Mouse (Mus musculus) lung, postnatal 14 days (tissue): Measurements from ENCODE around the gene Lifr.

Source experiments
- DNase-seq: peaks from one replicate; pipeline ENCODE4 v3.0.0; 2021

The Lifr gene

DNA sequence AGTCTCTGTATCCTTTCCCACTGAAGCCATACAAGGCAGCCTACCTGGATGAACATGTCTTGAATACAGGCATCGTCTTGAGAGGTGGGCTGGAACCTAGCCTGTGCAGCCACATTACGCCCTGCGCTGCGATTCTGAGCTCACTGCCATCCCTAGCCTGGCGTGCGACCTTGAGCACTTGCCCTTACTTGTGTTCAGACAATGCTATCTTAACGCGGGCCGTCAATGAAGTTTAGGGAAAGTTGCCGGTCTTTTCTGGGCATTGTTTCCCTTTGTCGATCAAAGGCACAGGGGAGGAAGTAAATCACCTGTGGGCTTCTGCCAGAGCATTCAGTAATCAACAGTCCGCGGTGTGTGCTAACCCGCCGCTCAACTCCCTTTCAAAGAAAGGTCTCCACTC is 8.6 kb upstream of the Lifr start:
- no peak for DNase-seq

DNA sequence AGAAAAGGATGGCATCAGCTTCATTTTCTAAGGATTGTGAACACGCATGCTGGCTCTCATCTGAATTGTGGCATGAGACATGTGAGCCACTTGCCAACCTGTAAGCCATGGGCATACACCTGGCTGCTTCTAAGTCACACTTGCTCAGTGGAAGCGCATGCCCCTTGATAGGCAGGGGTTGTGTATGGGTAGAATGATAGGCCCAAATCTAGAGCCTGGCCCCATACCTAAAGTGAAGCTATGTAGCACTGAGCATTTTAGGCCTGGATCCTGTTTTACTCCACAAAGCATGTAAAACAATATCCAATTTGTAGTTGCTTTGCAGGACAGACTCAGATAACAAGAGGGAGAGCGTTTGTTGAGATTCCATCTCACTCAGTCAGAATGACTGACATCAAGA is 7.5 kb upstream of the Lifr start:
- DNase-seq = no peak

DNA sequence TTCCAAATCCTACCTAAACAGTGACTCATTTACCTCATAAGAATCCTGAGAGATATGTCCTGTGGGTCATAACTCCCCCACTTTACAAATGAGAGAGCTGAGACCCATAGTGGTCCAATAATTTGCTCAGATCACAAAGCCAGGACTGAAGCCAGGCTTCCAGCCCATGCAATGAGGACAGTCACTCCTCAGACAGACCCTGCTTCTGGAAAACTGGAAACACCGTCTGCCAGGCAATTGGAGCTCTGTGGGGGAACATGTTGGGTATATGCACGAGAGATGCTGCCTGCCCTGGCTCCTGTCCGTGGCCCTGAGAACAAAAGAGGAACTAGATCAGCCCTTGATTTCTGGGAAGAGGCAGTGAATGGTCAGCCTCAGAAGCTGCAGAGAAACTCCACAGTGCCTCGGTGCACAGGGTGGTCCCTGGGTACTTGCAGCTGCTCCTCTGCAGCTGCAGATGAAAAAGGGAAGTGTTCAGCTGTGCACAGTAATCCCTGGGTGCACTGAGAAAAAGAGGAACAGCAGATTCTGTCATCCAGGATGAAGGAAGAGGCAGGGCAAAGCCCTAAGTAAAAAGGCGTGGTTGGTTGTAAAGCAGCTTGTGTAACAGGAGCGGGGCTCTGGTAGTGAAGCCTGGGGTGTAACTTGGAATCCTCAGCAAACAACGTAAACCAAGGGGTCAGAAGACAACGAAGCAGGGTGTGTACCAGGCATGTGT is 5.5 kb upstream of the Lifr start:
- DNase-seq = no peak

DNA sequence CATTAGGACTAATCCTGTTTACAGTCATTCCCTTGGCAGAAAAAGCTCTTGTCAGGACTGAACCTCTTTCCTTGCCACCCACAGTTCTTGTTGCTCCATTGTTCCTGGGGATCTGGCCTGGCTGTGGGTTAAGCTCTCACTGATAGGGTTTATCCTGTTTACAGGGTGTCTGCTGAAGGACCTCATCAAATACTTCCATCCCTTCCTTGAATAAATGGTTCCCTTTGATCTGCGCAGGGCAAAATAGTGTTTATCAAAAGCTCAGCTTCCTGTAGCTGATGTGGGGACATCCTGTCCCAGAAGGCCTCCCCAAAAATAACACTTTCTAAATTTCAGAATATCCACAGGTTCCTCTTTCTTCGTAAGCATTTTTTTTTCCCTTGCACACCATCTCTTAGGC is 1.7 kb upstream of the Lifr start:
- DNase-seq = peak; percentile 28

DNA sequence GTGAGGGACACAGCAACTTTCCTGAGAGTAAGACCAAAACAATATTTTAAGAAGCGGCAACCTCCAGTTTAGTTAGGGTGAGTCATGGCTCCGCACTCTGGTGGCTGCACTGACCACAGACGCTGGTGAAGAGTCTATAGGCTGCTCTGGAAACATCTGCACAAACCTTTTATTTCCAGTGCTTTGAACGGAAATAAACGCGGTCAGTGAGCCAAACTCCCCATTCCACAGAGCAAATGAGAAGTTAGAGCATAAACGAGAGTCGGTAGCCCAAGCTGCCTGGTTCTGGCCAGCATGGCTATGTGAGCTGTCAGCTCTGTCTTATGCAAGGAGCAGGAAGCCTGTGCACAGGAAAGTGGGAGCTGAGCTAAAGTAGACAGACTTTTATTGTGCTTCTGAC is 1.9 kb downstream of the Lifr start:
- no peak for DNase-seq

DNA sequence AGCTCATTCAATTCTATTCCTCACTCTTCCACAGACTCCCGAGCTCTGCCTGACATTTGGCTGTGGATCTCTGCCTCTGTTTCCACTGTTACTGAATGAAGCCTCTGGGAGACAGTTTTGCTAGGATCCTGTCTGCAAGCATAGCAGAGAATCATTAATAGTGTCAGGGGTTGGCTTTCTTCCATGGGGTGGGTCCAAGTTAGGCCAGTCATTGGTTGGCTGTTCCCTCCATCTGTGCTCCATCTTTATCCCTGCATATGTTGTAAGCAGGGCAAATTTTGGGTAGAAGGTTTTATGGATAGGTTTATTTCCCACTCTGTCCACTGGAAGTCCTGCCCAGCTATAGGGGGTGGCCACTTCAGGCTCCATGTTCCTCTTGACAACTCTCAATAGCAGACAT is 9.0 kb downstream of the Lifr start:
- DNase-seq = no peak

DNA sequence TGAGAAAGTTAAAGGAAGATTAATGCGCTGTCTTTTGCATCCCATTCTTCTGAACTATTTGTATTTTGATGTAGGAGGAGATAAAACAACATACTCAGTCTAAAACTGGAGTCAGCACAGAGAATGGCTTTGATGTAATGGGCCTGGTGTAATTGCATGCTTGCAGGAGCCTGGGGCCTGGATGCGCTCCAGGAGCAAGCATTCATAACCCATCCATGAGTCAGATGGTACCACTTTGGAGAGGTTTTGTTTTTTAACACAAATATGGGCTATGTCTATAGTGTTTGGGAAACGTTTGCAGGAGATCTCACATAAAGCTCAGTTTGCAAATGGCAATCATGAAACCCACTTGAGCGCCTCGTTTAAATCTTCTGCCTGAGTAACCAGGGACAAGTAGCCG is 9.8 kb downstream of the Lifr start:
- DNase-seq = no peak

GRCm38 (mm10) chr15:7103051-7103450 is 12.6 kb downstream of the Lifr start:
- no peak for DNase-seq

GRCm38 (mm10) chr15:7105224-7105623 is 14.8 kb downstream of the Lifr start:
- DNase-seq = no peak

- no peak for DNase-seq
Observed at GRCm38 (mm10) chr15:7108160-7108559, 17.7 kb downstream of the Lifr start.

- no peak for DNase-seq
Observed at GRCm38 (mm10) chr15:7112227-7112907, 22.0 kb downstream of the Lifr start.

- DNase-seq = no peak
Observed at GRCm38 (mm10) chr15:7113906-7114305, 23.5 kb downstream of the Lifr start.

- no peak for DNase-seq
Observed at GRCm38 (mm10) chr15:7115326-7116003, 25.1 kb downstream of the Lifr start.

- no peak for DNase-seq
Observed at GRCm38 (mm10) chr15:7116216-7116615, 25.8 kb downstream of the Lifr start.

DNA sequence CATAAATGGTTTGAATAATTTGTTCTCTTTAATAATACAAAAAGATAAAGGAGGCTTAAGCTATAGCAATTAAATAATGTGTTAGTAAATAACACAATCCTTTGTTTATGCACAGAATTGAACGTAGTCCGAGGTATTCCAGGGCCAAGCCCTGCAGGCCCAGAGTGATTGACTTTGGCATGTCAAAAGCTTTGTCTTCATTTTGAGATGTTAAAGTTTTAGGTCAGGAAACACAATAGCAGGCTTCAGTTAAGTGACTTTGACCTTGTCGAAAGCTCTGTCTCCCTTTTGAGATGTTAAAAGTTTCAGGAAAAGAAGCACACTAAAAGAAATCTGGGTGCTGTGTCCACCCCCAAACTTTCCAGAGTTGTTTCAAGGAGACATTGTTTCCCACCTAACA is 26.3 kb downstream of the Lifr start:
- DNase-seq = no peak

DNA sequence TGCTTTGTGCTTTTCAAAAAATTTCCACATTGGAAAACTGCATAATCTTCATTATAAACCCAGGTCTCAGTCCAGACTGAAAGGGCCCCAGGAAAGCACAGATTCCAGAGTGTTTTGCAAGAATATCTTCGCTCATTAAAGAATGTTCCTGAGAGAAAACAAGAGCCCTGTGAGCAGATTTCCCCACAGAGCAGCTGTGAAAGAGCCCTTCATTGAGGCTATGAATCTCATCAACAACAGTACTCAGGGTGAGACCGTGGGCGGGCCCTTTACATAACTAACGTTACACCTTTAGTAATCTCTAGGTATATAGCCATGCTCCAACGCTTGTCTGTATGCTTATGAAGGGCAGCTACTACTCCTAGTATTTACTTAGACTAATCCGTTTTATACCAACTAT is 27.5 kb downstream of the Lifr start:
- DNase-seq = no peak

- peak; percentile 67 for DNase-seq
Observed at GRCm38 (mm10) chr15:7118849-7119248, 28.4 kb downstream of the Lifr start.

- DNase-seq = no peak
Observed at GRCm38 (mm10) chr15:7119930-7120512, 29.6 kb downstream of the Lifr start.

DNA sequence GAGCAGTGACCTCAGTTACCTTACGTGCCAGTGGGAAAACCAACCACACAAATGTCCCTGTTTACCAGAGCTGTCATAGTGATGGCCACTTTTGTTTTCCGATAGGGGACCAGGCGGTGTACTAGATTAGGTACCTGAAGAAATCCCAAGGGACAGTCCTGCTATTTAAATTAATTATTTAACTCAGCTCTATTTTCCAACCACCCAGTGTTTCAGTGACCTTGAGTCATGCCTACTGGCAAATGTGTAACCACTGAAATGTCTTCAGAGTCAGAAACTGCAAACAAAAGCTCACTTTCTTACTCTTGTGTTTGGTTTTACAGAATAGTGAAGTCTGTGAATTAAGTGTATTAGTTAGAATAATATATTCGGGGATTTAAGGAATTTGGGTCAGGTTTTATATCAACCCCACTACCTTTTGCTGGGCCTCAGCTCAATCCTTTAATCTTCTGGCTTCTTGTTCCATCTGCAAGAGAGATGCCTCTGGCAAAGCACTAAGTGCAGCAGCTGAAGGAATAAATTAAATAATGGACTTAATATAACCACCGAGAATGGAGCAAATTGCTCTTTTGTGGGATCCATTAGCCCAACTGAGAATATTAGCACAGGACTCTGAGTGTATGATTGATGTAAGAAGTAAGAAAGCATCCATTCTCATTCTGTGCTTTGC is 33.5 kb downstream of the Lifr start:
- no peak for DNase-seq

GRCm38 (mm10) chr15:7126171-7126570 is 35.8 kb downstream of the Lifr start:
- no peak for DNase-seq

GRCm38 (mm10) chr15:7128627-7129126 is 38.3 kb downstream of the Lifr start:
- no peak for DNase-seq

DNA sequence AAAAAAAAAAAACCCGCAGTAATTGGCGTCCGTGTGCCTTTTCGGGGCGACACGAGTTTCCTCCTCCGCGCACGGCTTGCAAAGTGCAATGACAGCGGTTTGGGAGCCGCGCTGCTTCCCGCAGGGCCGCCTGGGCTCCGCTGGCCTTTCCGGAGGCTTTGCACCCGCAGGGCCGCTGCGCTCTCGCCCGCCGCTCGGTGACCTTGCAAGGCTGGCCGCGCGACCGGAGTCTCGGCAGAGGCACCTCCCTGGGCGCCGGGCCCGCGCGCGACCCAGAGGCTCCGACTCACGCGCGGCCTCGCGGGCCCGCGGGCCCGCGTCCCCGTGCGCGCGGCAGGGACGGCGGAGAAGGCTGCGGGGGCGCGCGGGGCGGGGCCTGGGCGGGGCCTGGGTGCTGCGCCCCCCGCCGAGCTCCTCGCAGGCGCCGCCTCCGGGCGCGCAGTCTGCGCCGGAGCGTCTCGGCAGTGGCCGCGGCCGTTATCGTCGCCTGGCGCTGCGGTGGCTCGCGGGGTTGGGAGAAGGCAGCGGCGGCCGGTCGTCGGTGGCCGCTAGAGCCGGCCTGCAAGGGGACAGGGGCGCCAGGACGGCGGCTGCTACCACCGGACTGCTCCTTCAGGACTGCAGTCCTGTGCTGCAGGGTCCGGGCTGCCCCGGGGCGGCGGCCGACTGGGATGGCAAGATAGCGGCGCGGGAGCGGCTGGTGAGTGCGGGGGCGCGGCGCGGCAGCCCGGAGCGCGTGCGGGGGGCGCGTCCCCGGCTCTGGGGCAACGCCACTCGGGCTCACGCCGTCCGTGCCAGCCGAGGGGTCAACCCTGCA is 38.9 kb downstream of the Lifr start:
- DNase-seq = peak; percentile 89
